Mouse (Mus musculus): ENCODE measurements at regions not wholly inside any gene's neighbourhood (a gene's known extent, or its start where the extent isn't known, plus 50 kb on each side); places are given as distances from the start of the nearest gene placed in this dataset.

- H3K4me3 ChIP-seq (ENCODE audit: control insufficient read depth in 1 of 2, insufficient read depth in 1 of 2, low read depth in 2 of 2, low read length in 2 of 2): no peak overlapping the region
Observed at GRCm38 (mm10) chr2:46218336-46218957, 1101.3 kb upstream of the Zeb2 start.

GRCm38 (mm10) chr2:46199341-46199740, 1082.1 kb upstream of the Zeb2 start:
- Histone ChIP-seq H3K79me2 (ENCODE audit: control insufficient read depth, insufficient read depth, low read length, poor library complexity) (no peaks in the 10 kb centered on the region), H3K9me3 (replicated peaks; ENCODE audit: insufficient read depth, low read length) (no peaks in the 10 kb centered on the region), H3K9ac (ENCODE audit: control insufficient read depth, low read depth, low read length, poor library complexity, severe bottlenecking) (no peak overlapping the region), H3K27me3 (ENCODE audit: control insufficient read depth in 1 of 2, insufficient read depth in 2 of 2, low read length in 2 of 2) (no peaks in the 10 kb centered on the region), H3K4me1 (ENCODE audit: control insufficient read depth in 1 of 2, insufficient read depth in 2 of 2, low read length in 2 of 2) (no peaks in the 10 kb centered on the region), H3K4me3 (ENCODE audit: control insufficient read depth in 1 of 2, insufficient read depth in 1 of 2, low read depth in 2 of 2, low read length in 2 of 2) (no peak overlapping the region), H3K36me3 (ENCODE audit: control insufficient read depth in 1 of 2, insufficient read depth in 2 of 2, low read length in 2 of 2) (no peaks in the 10 kb centered on the region), H3K27ac (ENCODE audit: control insufficient read depth, low read depth, low read length) (no peak overlapping the region)
- TF ChIP-seq MAX (IDR thresholded peaks at IDR 0.05; ENCODE audit: low read length) (no peak), BHLHE40 (IDR thresholded peaks at IDR 0.05; ENCODE audit: borderline replicate concordance, low read depth, low read length) (no peak), EP300 (IDR thresholded peaks at IDR 0.05; ENCODE audit: low read depth in 1 of 2, low read length in 2 of 2) (no peak), TAL1 (IDR thresholded peaks at IDR 0.05; ENCODE audit: low read length) (no peak), CHD2 (IDR thresholded peaks at IDR 0.05; ENCODE audit: low read length) (no peak), MYC (IDR thresholded peaks at IDR 0.05; ENCODE audit: low read depth, low read length) (no peak), MXI1 (IDR thresholded peaks at IDR 0.05; ENCODE audit: low read depth, low read length) (no peak)
- DNase-seq (ENCODE audit: low read depth, low spot score): no peak

More at GRCm38 (mm10) chr2:46218336-46218957, 1101.3 kb upstream of the Zeb2 start:
- TF ChIP-seq RAD21 (IDR thresholded peaks at IDR 0.05; ENCODE audit: low read depth, low read length): peak; percentile 43
- no peak for TF ChIP-seq CHD2 (IDR thresholded peaks at IDR 0.05; ENCODE audit: low read length)
- TF ChIP-seq BHLHE40 (IDR thresholded peaks at IDR 0.05; ENCODE audit: borderline replicate concordance, low read depth, low read length): no peak
- TF ChIP-seq SMC3 (IDR thresholded peaks at IDR 0.05; ENCODE audit: low read depth, low read length): peak; percentile 25; the same call in 1 of the 2 replicates
- no peak for TF ChIP-seq TBP (IDR thresholded peaks at IDR 0.05; ENCODE audit: low read depth, low read length)
- TF ChIP-seq HCFC1 (IDR thresholded peaks at IDR 0.05; ENCODE audit: low read depth, low read length): no peak
- TF ChIP-seq SIN3A (IDR thresholded peaks at IDR 0.05; ENCODE audit: low read length): no peak
- TF ChIP-seq NRF1 (IDR thresholded peaks at IDR 0.05; ENCODE audit: insufficient read depth, low read depth, low read length, poor library complexity, severe bottlenecking): no peak
- no peak for TF ChIP-seq EP300 (IDR thresholded peaks at IDR 0.05; ENCODE audit: low read depth in 1 of 2, low read length in 2 of 2)
- TF ChIP-seq TAL1 (IDR thresholded peaks at IDR 0.05; ENCODE audit: low read length): no peak
- TF ChIP-seq MXI1 (IDR thresholded peaks at IDR 0.05; ENCODE audit: low read depth, low read length): no peak
- TF ChIP-seq JUND (IDR thresholded peaks at IDR 0.05; ENCODE audit: low read depth, low read length): no peak
- no peak for TF ChIP-seq CHD1 (IDR thresholded peaks at IDR 0.05; ENCODE audit: low read depth, low read length)
- no peak for TF ChIP-seq ZKSCAN1 (IDR thresholded peaks at IDR 0.05; ENCODE audit: low read depth, low read length)
- TF ChIP-seq MAFK (IDR thresholded peaks at IDR 0.05; ENCODE audit: borderline replicate concordance, low read depth, low read length): no peak
- TF ChIP-seq USF2 (IDR thresholded peaks at IDR 0.05; ENCODE audit: borderline replicate concordance in 1 of 2, insufficient read depth in 1 of 2, low read depth in 1 of 2, low read length in 2 of 2): no peak
- no peak for TF ChIP-seq UBTF (IDR thresholded peaks at IDR 0.05; ENCODE audit: borderline replicate concordance, insufficient read depth, low read depth, low read length)
- no peak for TF ChIP-seq GATA1 (IDR thresholded peaks at IDR 0.05; ENCODE audit: low read depth, low read length)
- TF ChIP-seq NELFE (IDR thresholded peaks at IDR 0.05; ENCODE audit: low read depth, low read length): no peak
- no peak for TF ChIP-seq MAZ (IDR thresholded peaks at IDR 0.05; ENCODE audit: low read depth, low read length)
- TF ChIP-seq ZC3H11A (IDR thresholded peaks at IDR 0.05; ENCODE audit: low read depth, low read length): no peak
- peak in 2 of 3 experiments; percentile 23 to 36; a peak in 2 of 6 replicates for TF ChIP-seq CTCF (IDR thresholded peaks at IDR 0.05 in 2 of 3, conservative IDR thresholded peaks at IDR 0.05 in 1 of 3; ENCODE audit: control insufficient read depth in 1 of 3, insufficient read depth in 1 of 3, low read depth in 2 of 3, low read length in 3 of 3, poor library complexity in 1 of 3, severe bottlenecking in 1 of 3)
- TF ChIP-seq ELF1 (IDR thresholded peaks at IDR 0.05; ENCODE audit: low read depth, low read length): no peak
- no peak for TF ChIP-seq KAT2A (conservative IDR thresholded peaks at IDR 0.05; ENCODE audit: low read depth, low read length)
- no peak for TF ChIP-seq MEF2A (IDR thresholded peaks at IDR 0.05; ENCODE audit: extremely low read depth, insufficient replicate concordance, low read depth, low read length, poor library complexity, severe bottlenecking)
- no peak for TF ChIP-seq MAX (IDR thresholded peaks at IDR 0.05; ENCODE audit: low read length)
- no peak for TF ChIP-seq MYC (IDR thresholded peaks at IDR 0.05; ENCODE audit: low read depth, low read length)
- DNase-seq (ENCODE audit: low read depth, low spot score): no peak
- Histone ChIP-seq H3K9me3 (replicated peaks; ENCODE audit: insufficient read depth, low read length) (no peaks in the 10 kb centered on the region), H3K27ac (ENCODE audit: control insufficient read depth, low read depth, low read length) (no peak overlapping the region), H3K36me3 (ENCODE audit: control insufficient read depth in 1 of 2, insufficient read depth in 2 of 2, low read length in 2 of 2) (peaks cover 0 to 3% of the 10 kb centered on the region in 2 experiments; a peak in 1 of 4 replicates), H3K4me1 (ENCODE audit: control insufficient read depth in 1 of 2, insufficient read depth in 2 of 2, low read length in 2 of 2) (no peaks in the 10 kb centered on the region), H3K27me3 (ENCODE audit: control insufficient read depth in 1 of 2, insufficient read depth in 2 of 2, low read length in 2 of 2) (no peaks in the 10 kb centered on the region), H3K79me2 (ENCODE audit: control insufficient read depth, insufficient read depth, low read length, poor library complexity) (no peaks in the 10 kb centered on the region), H3K9ac (ENCODE audit: control insufficient read depth, low read depth, low read length, poor library complexity, severe bottlenecking) (no peak overlapping the region)
